Mouse (Mus musculus): ENCODE data around the gene Clspn. TPM values are rescaled to one million over a fixed set of nuclear protein-coding genes. Genes with fewer than 3 reads are reported as not detected.

Clspn gene
- polyA plus RNA-seq, 1 experiment: 11.4 TPM

DNA sequence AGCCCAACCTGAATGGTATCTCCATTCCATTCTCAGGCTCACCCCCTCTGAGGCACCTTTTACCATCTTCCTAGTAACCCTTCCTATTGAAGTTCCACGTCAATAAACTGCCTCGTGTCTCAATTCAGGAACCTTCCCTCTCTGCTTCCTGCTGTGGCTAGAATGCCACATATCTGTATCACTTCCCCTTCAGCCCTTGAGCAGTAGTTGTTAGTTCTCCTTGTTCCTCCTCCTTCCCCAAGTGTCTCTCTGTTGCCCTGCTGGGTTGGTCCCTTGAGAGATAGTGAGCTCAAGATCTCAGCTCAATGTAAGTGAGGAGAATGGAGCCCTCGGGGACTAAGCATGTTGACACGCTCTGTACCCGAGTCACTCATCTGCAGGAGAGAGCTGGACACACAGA is 19.9 kb upstream of the Clspn start:
- Histone ChIP-seq H3K27me3 (ENCODE audit: control insufficient read depth, insufficient read depth, insufficient read length) (peaks cover 62% of the 10 kb centered on the region), H3K36me3 (ENCODE audit: control insufficient read depth, insufficient read depth) (no peaks in the 10 kb centered on the region), H3K4me3 (ENCODE audit: insufficient read depth, poor library complexity, severe bottlenecking) (no peak overlapping the region), H3K79me3 (ENCODE audit: low read depth) (no peaks in the 10 kb centered on the region), H3K79me2 (ENCODE audit: control insufficient read depth, insufficient read depth) (no peaks in the 10 kb centered on the region), H3ac (ENCODE audit: control insufficient read depth, insufficient read length, low read depth) (no peak overlapping the region)
- no peak for TF ChIP-seq CEBPB (IDR thresholded peaks at IDR 0.05; ENCODE audit: low read depth)
- TF ChIP-seq FOSL1 (IDR thresholded peaks at IDR 0.05; ENCODE audit: insufficient read depth, low read length, poor library complexity, severe bottlenecking): no peak
- TF ChIP-seq MYOG (IDR thresholded peaks at IDR 0.05; ENCODE audit: control insufficient read depth, extremely low read depth, insufficient read length): no peak
- no peak for TF ChIP-seq MYOD1 (IDR thresholded peaks at IDR 0.05; ENCODE audit: control insufficient read depth, insufficient read length, low read depth)
- TF ChIP-seq USF1 (IDR thresholded peaks at IDR 0.05; ENCODE audit: low read depth): no peak
- TF ChIP-seq CTCF (IDR thresholded peaks at IDR 0.05; ENCODE audit: control insufficient read depth, insufficient read depth, insufficient read length): no peak

DNA sequence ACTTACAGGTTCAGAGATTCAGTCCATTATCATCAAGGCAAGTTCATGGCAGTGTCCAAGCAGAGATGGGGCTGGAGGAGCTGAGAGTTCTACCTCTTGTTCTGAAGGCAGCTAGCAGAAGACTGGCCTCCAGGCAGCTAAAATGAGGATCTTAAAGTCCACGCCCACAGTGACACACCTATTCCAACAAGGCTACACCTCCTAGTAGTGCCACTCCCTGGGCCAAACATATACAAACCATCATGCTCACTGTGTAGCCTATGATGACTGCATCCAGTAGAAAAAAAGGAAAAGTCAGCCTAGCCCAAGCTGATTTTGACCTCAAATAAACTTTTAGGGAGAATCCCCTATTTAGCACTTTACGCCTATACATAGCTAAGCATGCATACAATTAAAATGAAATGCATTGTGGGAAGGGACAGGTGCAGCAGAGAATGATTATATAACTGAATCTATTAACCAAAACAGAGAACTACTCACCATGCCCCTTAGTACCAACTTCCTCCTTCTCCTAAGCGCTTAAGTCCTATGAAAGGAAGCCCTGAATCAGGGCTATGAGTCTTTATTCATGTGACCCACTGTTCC is 16.2 kb upstream of the Clspn start:
- H3K79me2 ChIP-seq (ENCODE audit: control insufficient read depth, insufficient read depth): no peaks in the 10 kb centered on the region
- H3K4me3 ChIP-seq (ENCODE audit: insufficient read depth, poor library complexity, severe bottlenecking): no peak overlapping the region
- H3K79me3 ChIP-seq (ENCODE audit: low read depth): no peaks in the 10 kb centered on the region
- H3ac ChIP-seq (ENCODE audit: control insufficient read depth, insufficient read length, low read depth): no peak overlapping the region
- H3K27me3 ChIP-seq (ENCODE audit: control insufficient read depth, insufficient read depth, insufficient read length): peaks cover 59% of the 10 kb centered on the region
- H3K36me3 ChIP-seq (ENCODE audit: control insufficient read depth, insufficient read depth): no peaks in the 10 kb centered on the region
- TF ChIP-seq MYOD1 (IDR thresholded peaks at IDR 0.05; ENCODE audit: control insufficient read depth, insufficient read length, low read depth) (no peak), FOSL1 (IDR thresholded peaks at IDR 0.05; ENCODE audit: insufficient read depth, low read length, poor library complexity, severe bottlenecking) (no peak)

DNA sequence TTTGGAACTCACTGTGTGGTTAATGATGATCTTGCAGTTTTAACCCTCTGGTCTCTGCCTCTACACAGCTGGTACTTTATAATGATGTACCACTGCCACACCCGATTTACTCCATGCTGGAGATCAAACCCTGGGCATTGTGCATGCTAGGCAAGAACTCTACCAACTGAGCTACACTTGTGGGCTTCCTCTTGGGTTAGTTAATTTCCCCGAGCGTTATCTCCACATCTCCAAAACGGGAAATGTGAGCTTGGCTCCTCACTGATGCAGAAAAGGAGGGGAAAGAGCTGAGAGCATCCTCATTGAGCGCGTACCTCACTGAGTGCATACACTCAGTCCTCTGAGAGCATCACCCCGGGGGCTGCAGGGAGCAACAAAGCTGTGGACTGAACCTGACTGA is 13.9 kb upstream of the Clspn start:
- Histone ChIP-seq H3K79me3 (ENCODE audit: low read depth) (no peaks in the 10 kb centered on the region), H3K36me3 (ENCODE audit: control insufficient read depth, insufficient read depth) (no peaks in the 10 kb centered on the region), H3K27me3 (ENCODE audit: control insufficient read depth, insufficient read depth, insufficient read length) (peaks cover 49% of the 10 kb centered on the region), H3K79me2 (ENCODE audit: control insufficient read depth, insufficient read depth) (no peaks in the 10 kb centered on the region), H3ac (ENCODE audit: control insufficient read depth, insufficient read length, low read depth) (no peak overlapping the region), H3K4me3 (ENCODE audit: insufficient read depth, poor library complexity, severe bottlenecking) (no peak overlapping the region)
- TF ChIP-seq MYOD1 (IDR thresholded peaks at IDR 0.05; ENCODE audit: control insufficient read depth, insufficient read length, low read depth) (no peak), USF1 (IDR thresholded peaks at IDR 0.05; ENCODE audit: low read depth) (no peak), MAX (IDR thresholded peaks at IDR 0.05) (no peak), FOSL1 (IDR thresholded peaks at IDR 0.05; ENCODE audit: insufficient read depth, low read length, poor library complexity, severe bottlenecking) (no peak), MYOG (IDR thresholded peaks at IDR 0.05; ENCODE audit: control insufficient read depth, extremely low read depth, insufficient read length) (no peak), CEBPB (IDR thresholded peaks at IDR 0.05; ENCODE audit: low read depth) (no peak), CTCF (IDR thresholded peaks at IDR 0.05; ENCODE audit: control insufficient read depth, insufficient read depth, insufficient read length) (no peak)

DNA sequence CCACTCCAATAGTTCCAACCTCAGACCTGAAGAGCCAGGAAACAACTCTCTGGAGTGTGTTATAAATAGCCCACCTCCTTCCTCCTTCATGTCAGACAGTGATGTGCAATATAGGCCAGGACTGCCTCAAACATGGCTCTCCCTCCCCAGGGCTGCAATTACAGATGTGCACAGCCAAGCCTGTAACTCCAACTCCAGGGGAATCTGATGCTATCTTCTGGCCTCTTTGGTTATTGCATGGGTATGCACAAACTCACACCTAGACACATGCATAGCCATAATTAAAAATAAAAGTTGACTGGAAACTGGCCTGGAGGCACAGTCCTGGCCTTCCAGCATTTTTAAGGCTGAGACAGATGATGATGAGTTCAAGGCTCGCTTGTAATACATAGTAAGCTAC is 11.7 kb upstream of the Clspn start:
- H3K79me3 ChIP-seq (ENCODE audit: low read depth): no peaks in the 10 kb centered on the region
- no peak for TF ChIP-seq CEBPB (IDR thresholded peaks at IDR 0.05; ENCODE audit: low read depth)
- TF ChIP-seq USF1 (IDR thresholded peaks at IDR 0.05; ENCODE audit: low read depth): no peak
- H3ac ChIP-seq (ENCODE audit: control insufficient read depth, insufficient read length, low read depth): no peak overlapping the region
- H3K79me2 ChIP-seq (ENCODE audit: control insufficient read depth, insufficient read depth): no peaks in the 10 kb centered on the region
- H3K27me3 ChIP-seq (ENCODE audit: control insufficient read depth, insufficient read depth, insufficient read length): peaks cover 32% of the 10 kb centered on the region
- H3K4me3 ChIP-seq (ENCODE audit: insufficient read depth, poor library complexity, severe bottlenecking): no peak overlapping the region
- no peaks in the 10 kb centered on the region for H3K36me3 ChIP-seq (ENCODE audit: control insufficient read depth, insufficient read depth)

DNA sequence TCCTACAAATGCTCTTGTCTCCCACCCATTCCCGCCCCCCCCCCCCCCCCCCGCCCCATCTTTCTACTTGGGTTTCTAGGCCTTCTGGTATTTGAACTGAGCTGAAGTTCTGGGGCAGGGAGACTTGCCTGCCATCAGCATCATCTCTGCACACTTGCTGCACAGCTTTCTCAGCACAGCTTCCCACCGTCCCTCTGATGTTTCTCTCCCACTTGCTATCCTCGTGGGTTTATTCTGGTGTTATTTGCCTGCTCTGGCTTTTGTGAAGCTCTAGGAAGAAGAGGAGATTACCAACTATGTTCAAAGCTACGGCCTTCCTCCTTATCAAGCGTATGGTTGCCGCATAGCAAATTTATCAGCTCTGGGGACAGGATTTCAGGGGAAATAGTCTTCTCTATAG is 11.0 kb upstream of the Clspn start:
- Histone ChIP-seq H3K36me3 (ENCODE audit: control insufficient read depth, insufficient read depth) (no peaks in the 10 kb centered on the region), H3K79me3 (ENCODE audit: low read depth) (no peaks in the 10 kb centered on the region), H3K27me3 (ENCODE audit: control insufficient read depth, insufficient read depth, insufficient read length) (peaks cover 27% of the 10 kb centered on the region), H3K79me2 (ENCODE audit: control insufficient read depth, insufficient read depth) (no peaks in the 10 kb centered on the region), H3ac (ENCODE audit: control insufficient read depth, insufficient read length, low read depth) (no peak overlapping the region), H3K4me3 (ENCODE audit: insufficient read depth, poor library complexity, severe bottlenecking) (no peak overlapping the region)
- TF ChIP-seq MYOD1 (IDR thresholded peaks at IDR 0.05; ENCODE audit: control insufficient read depth, insufficient read length, low read depth) (no peak), MYOG (IDR thresholded peaks at IDR 0.05; ENCODE audit: control insufficient read depth, extremely low read depth, insufficient read length) (no peak), CEBPB (IDR thresholded peaks at IDR 0.05; ENCODE audit: low read depth) (no peak), USF1 (IDR thresholded peaks at IDR 0.05; ENCODE audit: low read depth) (no peak), FOSL1 (IDR thresholded peaks at IDR 0.05; ENCODE audit: insufficient read depth, low read length, poor library complexity, severe bottlenecking) (no peak), MAX (IDR thresholded peaks at IDR 0.05) (no peak)

DNA sequence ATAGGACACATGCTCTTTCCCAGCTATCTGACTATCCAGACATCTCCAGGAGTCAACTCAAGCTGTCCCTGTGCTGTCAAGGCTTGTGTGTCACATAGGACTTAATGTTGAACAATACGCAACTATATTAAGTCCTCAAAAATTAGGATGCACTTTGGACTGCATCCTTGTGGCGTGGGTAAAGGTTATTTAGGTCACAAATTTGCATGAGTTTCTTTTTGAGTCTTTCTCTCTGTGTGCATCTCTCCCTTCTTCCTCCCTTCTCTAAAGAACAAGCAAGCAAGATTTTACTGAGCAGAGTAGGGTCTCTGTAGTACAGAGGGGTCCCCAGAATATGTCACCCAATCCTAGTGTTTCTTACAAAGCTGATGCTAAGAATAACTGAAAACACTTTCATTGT is 10.6 kb upstream of the Clspn start:
- no peaks in the 10 kb centered on the region for H3K36me3 ChIP-seq (ENCODE audit: control insufficient read depth, insufficient read depth)
- no peak overlapping the region for H3K4me3 ChIP-seq (ENCODE audit: insufficient read depth, poor library complexity, severe bottlenecking)
- no peak for TF ChIP-seq MYOG (IDR thresholded peaks at IDR 0.05; ENCODE audit: control insufficient read depth, extremely low read depth, insufficient read length)
- H3K27me3 ChIP-seq (ENCODE audit: control insufficient read depth, insufficient read depth, insufficient read length): peaks cover 27% of the 10 kb centered on the region
- H3K79me2 ChIP-seq (ENCODE audit: control insufficient read depth, insufficient read depth): no peaks in the 10 kb centered on the region
- no peak overlapping the region for H3ac ChIP-seq (ENCODE audit: control insufficient read depth, insufficient read length, low read depth)
- no peaks in the 10 kb centered on the region for H3K79me3 ChIP-seq (ENCODE audit: low read depth)
